Mouse (Mus musculus) ES-E14 (cell line): ENCODE measurements at regions not wholly inside any gene's neighbourhood (a gene's known extent, or its start where the extent isn't known, plus 50 kb on each side); places are given as distances from the start of the nearest gene placed in this dataset.
"Not testable (repeated sequence)": the region's sequence is repeated elsewhere in the genome, so short reads cannot be mapped to it uniquely, and the experiment has no call there.

ENCODE experiments used
- DNase-seq: peaks from one replicate; pipeline ENCODE4 v3.0.0-alpha.2; 2013; ENCODE audit warnings: low read depth, low spot score
- H3K27ac ChIP-seq: 2 replicates; pipeline ENCODE4 v1.5.1; 2012; ENCODE audit warnings: low read depth, mild to moderate bottlenecking, low read length, moderate library complexity, mixed read lengths; ENCODE audit not compliant: poor library complexity, insufficient read depth, severe bottlenecking
- H3K36me3 ChIP-seq: 2 replicates; pipeline ENCODE4 v1.6.1; 2012; ENCODE audit warnings: mild to moderate bottlenecking, low read length, moderate library complexity, mixed read lengths; ENCODE audit not compliant: control insufficient read depth, poor library complexity, insufficient read depth, severe bottlenecking
- H3K4me1 ChIP-seq, 2 experiments: fragments of 150-350 bp in 1 of 2; sonication (generic) in 1 of 2; 2 replicates each; pipeline ENCODE4 v1.6.1; 2012; ENCODE audit warnings: low read length in 2 of 2, mild to moderate bottlenecking in 1 of 2, mixed read lengths in 1 of 2; ENCODE audit not compliant: control insufficient read depth in 2 of 2, insufficient read depth in 2 of 2, poor library complexity in 1 of 2
- H3K4me3 ChIP-seq, 2 experiments: fragments of 150-350 bp in 1 of 2; sonication (generic) in 1 of 2; 2 replicates each; pipeline ENCODE4 v1.5.1; 2012; ENCODE audit warnings: low read length in 2 of 2, low read depth in 1 of 2, mild to moderate bottlenecking in 1 of 2, mixed read lengths in 1 of 2; ENCODE audit not compliant: insufficient read depth in 1 of 2, poor library complexity in 1 of 2, severe bottlenecking in 1 of 2
- H3K9ac ChIP-seq: 2 replicates; pipeline ENCODE4 v1.6.1; 2012; ENCODE audit warnings: low read depth, mild to moderate bottlenecking, low read length, mixed read lengths; ENCODE audit not compliant: poor library complexity, insufficient read depth, severe bottlenecking
- H3K9me3 ChIP-seq: fragments of 150-350 bp; sonication (generic); 2 replicates; pipeline ENCODE4 v1.6.1; 2012; ENCODE audit warnings: low read depth, mild to moderate bottlenecking, low read length; ENCODE audit not compliant: control insufficient read depth, insufficient read depth
- CHD2 ChIP-seq: IDR thresholded peaks from 2 replicates; pipeline ENCODE4 v1.6.1; 2014; ENCODE audit warnings: mild to moderate bottlenecking, low read depth, low read length, inconsistent platforms
- HCFC1 ChIP-seq: IDR thresholded peaks from 2 replicates; pipeline ENCODE4 v1.6.1; 2012; ENCODE audit warnings: low read length, inconsistent platforms, borderline replicate concordance; ENCODE audit not compliant: insufficient read depth
- MAFK ChIP-seq: IDR thresholded peaks from 2 replicates; pipeline ENCODE4 v1.6.1; 2014; ENCODE audit warnings: mild to moderate bottlenecking, low read depth, low read length, inconsistent platforms; ENCODE audit not compliant: insufficient read depth
- ZC3H11A ChIP-seq: IDR thresholded peaks from 2 replicates; pipeline ENCODE4 v1.6.1; 2012; ENCODE audit warnings: low read depth, mild to moderate bottlenecking, inconsistent platforms, low read length, borderline replicate concordance
- ZNF384 ChIP-seq: IDR thresholded peaks from 2 replicates; pipeline ENCODE4 v1.6.1; 2012; ENCODE audit warnings: low read depth, low read length, inconsistent platforms
- in situ Hi-C, 2 experiments: fragments of 600-800 bp; cut with MboI; formaldehyde crosslinking; loops; one replicate each; pipeline ENCODE4 v1.15.1; 2025; ENCODE audit warnings: low sequenced_read_pairs in 2 of 2, inconsistent platforms in 1 of 2; ENCODE audit not compliant: unreplicated experiment in 2 of 2

- H3K9ac ChIP-seq, H3K36me3 ChIP-seq, H3K4me3 ChIP-seq, in situ Hi-C loops, H3K27ac ChIP-seq, H3K9me3 ChIP-seq, H3K4me1 ChIP-seq, DNase-seq: not testable (repeated sequence)
Measured at GRCm38 (mm10) chr11:41090391-41090900, 335.3 kb upstream of the Ccng1 start.

- Histone ChIP-seq H3K4me3 (no peak overlapping the region), H3K4me1 (no peaks in the 10 kb centered on the region), H3K9me3 (no peaks in the 10 kb centered on the region), H3K36me3 (no peaks in the 10 kb centered on the region), H3K27ac (no peak overlapping the region), H3K9ac (no peak overlapping the region)
- no peak for TF ChIP-seq HCFC1
- no peak for TF ChIP-seq ZNF384
- TF ChIP-seq MAFK: no peak
- TF ChIP-seq ZC3H11A: no peak
- TF ChIP-seq CHD2: no peak
- no peak for DNase-seq
- in situ Hi-C loops: no loop called here
Measured at GRCm38 (mm10) chr11:41063570-41063969, 308.5 kb upstream of the Ccng1 start.

- no peak for DNase-seq
- in situ Hi-C loops: no loop called here
- TF ChIP-seq ZC3H11A: no peak
- no peak for TF ChIP-seq CHD2
- TF ChIP-seq ZNF384: no peak
- no peak for TF ChIP-seq HCFC1
- no peak for TF ChIP-seq MAFK
Measured at GRCm38 (mm10) chr11:41057796-41058195, 302.7 kb upstream of the Ccng1 start.

GRCm38 (mm10) chr11:41030018-41030417, 274.9 kb upstream of the Ccng1 start:
- in situ Hi-C loops: no loop called here
- no peak overlapping the region for H3K27ac ChIP-seq
- no peak for DNase-seq
- H3K9ac ChIP-seq: no peak overlapping the region
- no peak overlapping the region for H3K4me3 ChIP-seq
- TF ChIP-seq ZC3H11A (no peak), ZNF384 (no peak), CHD2 (no peak), MAFK (no peak), HCFC1 (no peak)
- no peaks in the 10 kb centered on the region for H3K36me3 ChIP-seq
- H3K9me3 ChIP-seq: no peaks in the 10 kb centered on the region
- H3K4me1 ChIP-seq: no peaks in the 10 kb centered on the region

More at GRCm38 (mm10) chr11:41057796-41058195, 302.7 kb upstream of the Ccng1 start:
- H3K9me3 ChIP-seq: no peaks in the 10 kb centered on the region
- no peak overlapping the region for H3K4me3 ChIP-seq
- no peaks in the 10 kb centered on the region for H3K4me1 ChIP-seq
- no peak overlapping the region for H3K9ac ChIP-seq
- H3K36me3 ChIP-seq: no peaks in the 10 kb centered on the region
- H3K27ac ChIP-seq: no peak overlapping the region

GRCm38 (mm10) chr11:41010096-41010495, 255.0 kb upstream of the Ccng1 start:
- Histone ChIP-seq H3K4me1 (no peaks in the 10 kb centered on the region), H3K9ac (no peak overlapping the region), H3K36me3 (no peaks in the 10 kb centered on the region), H3K27ac (no peak overlapping the region), H3K9me3 (no peaks in the 10 kb centered on the region), H3K4me3 (no peak overlapping the region)
- in situ Hi-C loops: no loop called here
- TF ChIP-seq ZNF384: no peak
- TF ChIP-seq ZC3H11A: no peak
- no peak for TF ChIP-seq CHD2
- no peak for TF ChIP-seq MAFK
- TF ChIP-seq HCFC1: no peak
- no peak for DNase-seq
